Mouse (Mus musculus) kidney, adult 2 months (tissue): ENCODE measurements around the gene Ifnar2.

Experiments
- CTCF ChIP-seq: fragments of 200-500 bp; conservative IDR thresholded peaks from 2 replicates; pipeline ENCODE4 v1.5.1; 2011; ENCODE audit warnings: low read depth, mild to moderate bottlenecking, control low read depth, low read length, moderate library complexity, mixed read lengths; ENCODE audit not compliant: insufficient read depth, insufficient read length
- POLR2A ChIP-seq: fragments of 200-500 bp; IDR thresholded peaks from one replicate; pipeline ENCODE4 v1.6.1; 2011; ENCODE audit warnings: low read depth, low read length, control low read depth

DNA sequence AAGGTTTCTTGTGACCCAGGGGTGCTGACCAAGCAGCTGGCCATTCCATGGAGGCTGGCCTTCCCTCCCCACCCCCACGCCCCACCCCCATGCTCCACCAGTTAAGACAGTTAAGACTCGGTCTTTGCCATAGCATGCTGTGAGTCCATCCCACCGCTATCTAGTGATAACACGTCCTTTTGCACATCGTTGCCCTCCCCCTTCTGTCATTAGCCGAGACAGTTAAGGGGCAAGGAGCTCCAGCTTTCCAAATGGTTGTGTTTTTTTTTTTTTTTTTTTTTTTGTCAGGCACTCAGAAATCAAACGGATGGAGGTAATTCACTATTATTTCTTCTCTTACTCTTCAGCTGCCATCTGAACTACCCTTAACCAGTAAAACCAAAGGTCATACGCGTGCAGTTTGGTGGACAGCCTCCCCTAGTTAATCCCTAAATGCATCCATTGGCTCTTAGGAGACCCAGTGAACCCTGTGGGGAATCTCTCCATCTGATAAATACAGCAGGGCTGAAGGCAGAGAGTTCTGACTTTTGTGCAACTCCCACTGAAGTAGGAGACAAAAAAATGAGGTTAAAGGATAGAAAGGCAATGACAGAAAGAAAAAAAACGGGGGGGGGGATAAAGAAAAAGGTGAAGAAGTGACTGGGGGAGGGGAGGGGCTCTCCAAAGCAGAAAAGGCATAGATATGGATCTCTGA, 24.4 kb downstream of the Ifnar2 start:
- TF ChIP-seq POLR2A, result no peak
- TF ChIP-seq CTCF, result no peak
